ENCODE assay signal across 8 mouse cellular contexts in genomic region chr13:110237209-110237935, GRCm38 (mm10). TPM values are rescaled to one million over a fixed set of nuclear protein-coding genes. Genes with fewer than 3 reads are reported as not detected.
A peak's percentile ranks its signal among the peaks of the same experiment; 100 is the strongest.
DNase-seq lines count a peak whose midpoint lies in the region; ATAC-seq lines count a peak whose summit lies in the region.

No protein-coding gene starts in this region.

- DNase-seq in kidney, postnatal 14 days, result peak; percentile 2
- no peak for DNase-seq in kidney, postnatal 4 days
- peak; percentile 14 to 52 for DNase-seq in lung, adult 18-20 months
- DNase-seq in retina, adult 2 months (ENCODE audit: low read depth, low spot score), result peak; percentile 6
- no peak for DNase-seq in urinary bladder, postnatal 10 days (ENCODE audit: low spot score)

- no peaks in the 10 kb centered on the region for H3K27me3 ChIP-seq in embryonic facial prominence, embryonic 13.5 days
- no peaks in the 10 kb centered on the region for H3K27me3 ChIP-seq in liver, embryonic 12.5 days (replicated peaks)

- no peak overlapping the region for H3K4me3 ChIP-seq in embryonic facial prominence, embryonic 13.5 days
- H3K4me3 ChIP-seq in liver, embryonic 12.5 days, result no peak overlapping the region

- 16% methylated on average over 10 of the region's 10 CpGs for WGBS in embryonic facial prominence, embryonic 13.5 days
- 32% methylated on average over 10 of the region's 10 CpGs for WGBS in liver, embryonic 12.5 days (ENCODE audit: insufficient replicate concordance)

- no peaks in the 10 kb centered on the region for H3K36me3 ChIP-seq in embryonic facial prominence, embryonic 13.5 days
- no peaks in the 10 kb centered on the region for H3K36me3 ChIP-seq in liver, embryonic 12.5 days

- peaks cover 11% of the 10 kb centered on the region for H3K4me1 ChIP-seq in embryonic facial prominence, embryonic 13.5 days
- H3K4me1 ChIP-seq in liver, embryonic 12.5 days, result no peaks in the 10 kb centered on the region

- H3K27ac ChIP-seq in embryonic facial prominence, embryonic 13.5 days, result no peak overlapping the region
- H3K27ac ChIP-seq in liver, embryonic 12.5 days, result no peak overlapping the region

- H3K4me2 ChIP-seq in embryonic facial prominence, embryonic 13.5 days, result peak overlapping the region; percentile 30
- no peak overlapping the region for H3K4me2 ChIP-seq in liver, embryonic 12.5 days

- H3K9ac ChIP-seq in embryonic facial prominence, embryonic 13.5 days, result no peak overlapping the region
- no peak overlapping the region for H3K9ac ChIP-seq in liver, embryonic 12.5 days

- ATAC-seq in embryonic facial prominence, embryonic 13.5 days (ENCODE audit: insufficient number of reproducible peaks, insufficient read depth, low FRiP score, low TSS enrichment, low read depth), result no peak
- no peak for ATAC-seq in CD4-positive, CD25-positive, alpha-beta regulatory T cell, adult 4 months
- no peak for ATAC-seq in liver, embryonic 12.5 days

- no peaks in the 10 kb centered on the region for H3K9me3 ChIP-seq in embryonic facial prominence, embryonic 13.5 days
- H3K9me3 ChIP-seq in liver, embryonic 12.5 days (replicated peaks), result no peaks in the 10 kb centered on the region

RNA-seq across cellular contexts. Expression of gene Rab3c, which starts 43.4 kb away (rescaled TPM):
- polyA plus RNA-seq in embryonic facial prominence, embryonic 13.5 days (2015; fragmentation: Nextera tagmentation; extraction: Ambion mirVana), result 2.4 and 2.6 TPM in 2 replicates
- polyA plus RNA-seq in CD4-positive, CD25-positive, alpha-beta regulatory T cell, adult 4 months (2017; shearing (Covaris generic)), result under 1 TPM in 1 of 2 experiments, not detected in 1; 0.24 TPM
- polyA plus RNA-seq in liver, embryonic 12.5 days (2016; fragmentation: Nextera tagmentation; extraction: Ambion mirVana), result not detected in 2 replicates

Comparison
In these comparisons a context has a peak if more than half of its experiments do, and no peak if none do; other contexts are left out.
1. DNase-seq: peak in kidney, postnatal 14 days (single experiment), lung, adult 18-20 months (2 of 2) and retina, adult 2 months (single experiment); none in kidney, postnatal 4 days (0 of 2) and urinary bladder, postnatal 10 days (single experiment).